Mouse (Mus musculus) right cerebral cortex, adult 18-20 months (tissue): ENCODE data around the gene Gm13090.

Experiments used
- DNase-seq: peaks from one replicate; pipeline ENCODE4 v3.0.0; 2022; ENCODE audit warnings: mixed read lengths

Gene Gm13090

DNA sequence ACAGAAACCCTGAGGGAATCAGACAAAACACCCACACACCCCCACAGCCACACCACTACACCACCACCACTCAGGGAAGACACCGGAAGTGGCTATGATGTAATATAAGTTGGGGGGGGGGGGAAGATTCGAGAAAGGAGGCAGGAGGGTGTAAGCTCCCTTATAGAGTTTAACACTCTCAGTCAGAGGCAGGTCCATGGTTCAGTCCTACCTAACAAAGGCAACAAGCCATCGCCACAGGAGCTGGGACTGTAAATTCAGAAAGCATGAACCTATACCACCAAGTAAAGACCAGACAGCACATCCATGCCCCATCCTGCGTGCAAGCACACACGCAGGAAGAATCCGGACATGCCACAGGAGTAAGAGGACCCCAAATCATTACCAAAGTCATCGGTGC, at the start of gene Gm13090:
TSS of gene Gm13090 (plus strand) at position 301 of the 400 bp plus-strand sequence.
- DNase-seq = no peak

DNA sequence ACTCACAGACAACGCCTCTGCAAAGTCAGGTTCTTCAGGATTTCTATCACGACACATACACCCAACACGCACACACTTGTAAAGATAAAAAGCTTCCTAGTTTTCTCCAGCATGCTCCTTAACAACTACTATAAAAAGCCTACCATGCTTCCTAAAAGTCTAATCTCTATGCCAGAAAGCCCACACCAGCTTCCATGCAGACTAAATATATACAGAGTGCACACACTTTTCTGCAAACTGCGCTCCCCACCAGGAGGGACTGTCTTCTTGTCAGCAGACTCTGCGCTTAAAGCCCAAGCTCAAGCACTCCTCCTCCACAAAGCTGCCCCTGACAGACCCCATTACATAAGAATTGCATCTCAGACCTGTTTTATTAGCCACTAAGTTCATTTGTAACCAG, 47.9 kb upstream of the Gm13090 start:
- peak; percentile 60 for DNase-seq

DNA sequence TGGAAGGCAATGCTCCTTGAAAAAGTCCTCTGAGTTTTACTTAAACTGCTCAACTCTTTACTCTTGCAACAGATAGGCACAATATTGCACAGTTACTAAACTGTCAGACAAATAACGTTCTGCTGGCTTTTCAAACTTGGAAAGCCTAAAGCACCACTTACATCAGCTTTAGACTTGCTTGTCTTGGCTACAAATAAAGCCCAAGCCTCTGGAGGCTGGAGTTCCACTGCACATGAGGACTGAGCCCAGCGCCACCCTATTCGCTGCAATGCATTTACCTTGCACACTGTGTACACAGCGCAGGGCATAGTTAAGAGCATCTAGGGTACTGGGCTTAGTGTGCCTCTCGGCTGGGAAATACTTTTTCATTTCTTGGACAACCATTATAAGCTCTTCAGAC, 46.1 kb upstream of the Gm13090 start:
- DNase-seq = no peak

GRCm38 (mm10) chr4:151044037-151044943, 45.1 kb upstream of the Gm13090 start, which contains the start of gene Per3:
Per3 (minus strand) TSS chr4:151044665.
- DNase-seq = peak; percentile 97

DNA sequence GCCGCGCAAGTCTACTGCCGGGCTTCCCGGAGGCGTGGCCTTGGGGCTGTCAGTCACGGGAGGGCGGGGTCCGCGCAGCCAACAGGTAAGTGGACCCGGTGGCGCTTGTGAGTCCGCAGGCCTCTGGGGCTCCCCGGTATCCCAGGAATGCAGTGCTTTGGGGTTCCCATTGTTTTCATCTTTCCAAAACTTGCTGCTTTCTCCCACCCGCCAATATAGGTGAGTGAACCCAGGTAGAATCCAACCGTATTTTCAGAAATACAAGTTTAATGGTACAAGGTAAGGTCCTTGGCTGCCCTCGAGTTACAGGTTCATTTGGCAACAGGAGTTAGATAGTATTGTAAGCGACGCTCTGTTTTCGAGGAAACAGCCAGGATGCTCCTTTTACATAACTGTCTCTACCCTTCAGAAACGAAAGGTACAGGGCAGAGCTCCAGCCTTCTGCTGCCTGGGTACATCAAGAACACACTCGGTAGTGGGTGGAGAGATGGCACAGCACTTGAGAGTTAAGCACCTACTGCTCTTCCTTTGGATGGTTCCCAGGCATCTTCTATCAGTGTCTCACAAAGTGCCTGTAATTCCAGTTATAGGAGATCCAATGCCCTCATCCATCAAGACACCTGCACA, 44.3 kb upstream of the Gm13090 start:
- peak; percentile 75 for DNase-seq

GRCm38 (mm10) chr4:151046524-151046923, 42.8 kb upstream of the Gm13090 start:
- DNase-seq = no peak

GRCm38 (mm10) chr4:151051162-151051561, 38.2 kb upstream of the Gm13090 start:
- peak; percentile 21 for DNase-seq

DNA sequence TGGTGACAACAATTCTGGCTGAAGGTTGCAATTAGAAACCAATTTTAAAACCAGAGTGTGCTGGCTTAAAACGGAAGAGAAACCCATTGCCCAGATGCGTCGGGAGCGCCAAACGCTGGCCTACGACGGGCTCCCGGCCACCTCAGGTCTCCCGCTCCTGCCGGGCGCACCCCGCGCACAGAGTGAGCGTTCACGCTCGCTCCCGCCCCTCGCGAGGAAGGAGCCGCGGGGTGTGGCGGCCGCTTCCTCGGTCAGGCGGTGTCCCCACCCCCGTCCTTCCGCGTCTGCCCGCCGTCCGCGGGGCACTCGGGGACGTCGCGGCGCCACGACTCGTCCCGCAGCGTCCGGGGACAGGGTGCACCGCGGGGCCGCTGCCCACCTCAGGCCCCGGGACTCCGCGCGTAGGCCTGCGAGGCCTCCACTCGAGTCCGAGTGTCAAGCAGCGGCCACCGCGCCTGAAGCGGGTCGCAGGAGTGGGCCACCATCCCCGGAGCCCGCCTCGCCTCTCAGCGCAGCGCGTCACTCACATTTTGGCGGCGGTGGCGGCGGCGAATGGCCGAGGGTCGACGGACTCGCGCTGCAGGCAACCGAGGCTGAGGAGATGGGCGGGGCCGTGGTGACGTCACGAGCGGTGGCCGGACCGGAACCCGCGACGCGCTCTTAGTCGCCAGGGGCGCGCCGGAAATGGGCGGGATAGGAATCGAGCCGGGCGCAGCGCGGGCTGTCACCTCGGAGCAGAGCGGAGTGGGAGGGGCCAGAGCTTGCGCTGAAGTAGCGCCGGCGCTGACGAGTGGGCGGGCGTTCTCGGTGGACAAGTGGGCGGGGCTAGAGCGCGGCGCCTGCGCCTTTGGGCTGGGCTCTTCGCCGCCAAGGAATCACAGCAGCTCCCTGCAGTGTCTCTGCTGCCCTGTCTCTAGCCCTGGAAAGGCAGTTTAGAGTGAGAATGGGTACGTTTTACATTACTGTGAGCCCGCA, 31.7 kb upstream of the Gm13090 start, which contains the start of gene Vamp3:
TSS of gene Vamp3 (minus strand) at position 617 of the 975 bp plus-strand sequence.
- peak; percentile 99 for DNase-seq

- no peak for DNase-seq
These were observed 30.7 kb upstream of the Gm13090 start for GRCm38 (mm10) chr4:151058634-151059033.

DNA sequence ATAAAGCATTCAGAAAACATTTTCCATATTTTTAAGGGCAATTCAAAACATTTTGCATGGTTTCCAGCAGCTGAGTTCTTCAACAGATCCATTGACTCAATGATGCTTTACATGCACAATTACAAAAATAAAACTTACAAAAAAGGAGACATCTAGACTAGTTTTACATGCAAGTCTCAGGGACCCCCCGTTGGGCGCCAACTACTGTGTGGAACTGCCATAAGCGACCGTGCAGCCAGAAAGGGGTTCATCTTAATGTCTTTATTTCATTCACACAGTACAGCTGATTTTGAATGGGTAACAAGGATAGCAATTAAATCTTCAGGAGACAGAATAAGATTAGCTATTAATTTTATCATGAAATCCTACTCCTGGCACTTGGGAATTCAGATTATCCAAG, 29.8 kb upstream of the Gm13090 start:
- DNase-seq = no peak

DNA sequence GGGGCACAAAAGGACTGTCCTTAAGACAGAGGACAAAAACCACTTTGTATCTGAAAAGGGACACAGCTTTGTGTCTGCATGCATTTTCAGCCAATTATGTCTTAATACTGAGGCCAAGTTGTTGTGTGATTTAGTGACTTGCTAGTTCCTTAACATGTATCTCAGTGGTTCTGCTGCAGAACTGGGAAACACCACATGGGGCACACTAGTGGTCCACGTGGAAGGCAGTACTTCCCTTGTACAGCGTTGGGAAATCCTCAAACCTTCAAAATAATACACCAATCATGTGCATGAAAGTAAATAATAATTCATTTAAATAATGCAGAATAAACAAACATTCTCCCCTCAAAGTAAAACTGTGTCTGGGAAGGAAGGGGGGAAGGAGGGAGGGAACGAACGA, 20.6 kb upstream of the Gm13090 start:
- DNase-seq = no peak

DNA sequence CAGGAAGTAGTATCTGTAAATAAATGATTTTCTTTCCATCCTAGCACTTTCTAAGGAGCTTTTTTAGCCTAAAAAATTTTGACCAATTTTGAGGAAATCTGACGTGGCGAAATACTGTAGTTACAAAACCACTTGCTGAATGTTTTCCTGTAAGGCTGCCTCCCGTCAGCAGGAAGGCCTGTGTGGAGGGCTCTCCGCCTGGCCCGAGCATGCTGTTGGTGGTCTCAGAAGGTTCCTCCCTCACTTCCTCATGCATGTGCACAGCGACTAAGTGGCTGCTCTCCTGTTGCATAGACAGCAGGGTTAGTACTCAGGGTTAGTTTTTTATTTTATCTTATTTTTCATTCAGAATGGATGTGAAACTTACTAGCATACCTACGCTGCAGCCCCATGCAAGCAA, 18.4 kb upstream of the Gm13090 start:
- no peak for DNase-seq

DNA sequence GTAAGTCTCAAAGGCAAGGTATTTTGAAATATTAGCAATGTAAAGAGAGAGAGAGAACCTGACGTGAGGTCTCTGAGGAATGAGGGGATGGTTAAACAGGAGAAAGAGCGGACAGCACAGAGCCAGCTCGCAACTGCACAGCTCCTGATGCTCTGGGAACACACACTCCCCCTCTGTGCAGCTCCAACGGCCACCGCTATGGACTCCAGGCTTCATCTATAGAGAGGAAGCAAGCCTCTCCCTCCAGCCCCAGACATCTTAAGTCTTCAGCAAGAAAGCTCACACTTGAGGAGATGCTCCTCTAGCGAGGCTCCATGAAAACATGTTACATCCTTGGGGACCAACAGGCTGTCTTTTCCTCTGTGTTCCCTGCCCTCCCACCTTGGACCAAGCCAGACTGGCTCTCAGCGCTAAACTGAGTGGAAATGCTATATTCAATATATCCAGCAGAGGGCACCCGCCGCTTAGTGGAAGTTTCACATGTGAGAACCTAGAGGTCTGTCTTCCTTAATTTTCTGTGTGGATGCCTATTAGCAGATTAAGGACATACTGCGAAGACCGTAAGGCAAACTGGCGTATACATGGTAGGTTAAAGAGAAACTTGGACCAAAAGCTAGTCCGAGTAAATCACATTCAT, 16.1 kb upstream of the Gm13090 start:
- peak; percentile 74 for DNase-seq

GRCm38 (mm10) chr4:151074817-151075216, 14.6 kb upstream of the Gm13090 start:
- no peak for DNase-seq

DNA sequence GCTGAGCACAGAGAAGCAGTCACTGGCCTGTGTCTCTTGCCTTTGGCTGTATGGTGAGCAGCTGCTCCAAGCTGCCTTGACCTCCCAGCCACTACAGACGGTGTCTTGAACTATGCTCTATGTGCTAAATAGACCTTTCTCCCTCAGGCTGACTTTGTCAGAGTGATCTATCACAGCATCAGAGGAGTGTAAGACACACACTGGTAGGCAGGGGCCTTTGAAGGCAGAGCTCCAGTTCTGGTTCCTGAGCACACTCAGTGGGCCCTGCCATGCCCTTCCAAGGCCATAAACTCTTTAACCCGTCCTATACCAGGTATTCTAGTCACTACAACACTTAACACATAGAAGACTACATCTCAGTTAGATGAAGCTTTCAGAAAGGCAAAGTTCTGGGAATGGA, 8.0 kb upstream of the Gm13090 start:
- no peak for DNase-seq

DNA sequence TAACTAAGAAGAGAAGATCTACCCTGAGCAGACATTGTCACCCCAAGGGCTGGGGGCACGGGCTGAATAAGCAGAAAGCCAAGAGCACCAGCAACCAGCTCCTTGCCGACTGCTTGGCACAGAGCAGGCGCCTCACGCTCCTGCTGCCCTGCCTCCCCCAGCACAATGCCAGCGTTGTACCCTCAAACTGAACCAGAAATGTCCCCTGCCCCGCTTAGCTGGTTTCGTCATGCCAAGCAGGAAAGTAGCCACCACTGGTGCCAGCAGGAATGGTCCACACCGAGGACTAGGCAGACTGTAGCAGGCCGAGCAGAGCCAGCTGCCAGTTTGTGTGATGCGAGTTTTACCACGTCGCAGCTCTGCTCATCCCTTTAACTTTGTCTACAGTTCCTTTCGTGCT, 7.4 kb upstream of the Gm13090 start:
- no peak for DNase-seq

DNA sequence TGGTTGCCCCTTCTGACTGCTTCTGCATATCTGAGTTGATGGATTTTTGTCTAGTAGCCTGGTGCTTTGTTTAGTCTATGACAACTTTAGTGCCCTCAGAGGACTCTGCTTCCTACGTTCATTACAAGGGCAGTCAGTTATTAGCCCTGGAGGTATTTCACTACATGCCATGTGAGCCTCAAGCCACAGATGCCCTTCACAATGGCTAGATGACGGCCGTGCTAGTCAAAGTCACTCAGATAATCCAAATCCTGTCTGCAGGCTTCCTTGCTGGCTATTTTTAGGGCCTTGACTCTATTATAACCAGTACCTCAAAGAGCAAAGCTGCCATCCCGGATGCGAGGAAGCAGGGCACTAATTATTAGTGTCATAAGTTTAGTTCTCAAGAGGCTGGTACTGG, 6.3 kb upstream of the Gm13090 start:
- no peak for DNase-seq

DNA sequence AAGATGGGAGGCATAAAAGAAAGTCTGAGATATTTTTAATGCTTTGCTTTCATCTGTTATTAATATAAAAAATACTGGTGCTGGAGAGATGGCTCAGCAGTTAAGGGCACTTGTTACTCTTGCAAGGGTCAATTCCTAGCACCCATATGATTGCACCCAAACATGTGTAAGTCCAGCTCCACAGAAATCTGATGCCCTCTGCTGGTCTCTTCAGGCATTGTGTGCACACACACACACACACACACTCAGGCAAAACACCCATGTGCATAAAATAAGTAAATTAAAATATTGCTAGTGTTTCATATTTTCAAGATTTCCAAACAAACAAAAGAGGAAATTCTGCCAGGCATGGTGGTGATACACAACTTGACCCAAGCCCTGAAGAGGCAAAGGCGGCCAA, 2.0 kb upstream of the Gm13090 start:
- no peak for DNase-seq

DNA sequence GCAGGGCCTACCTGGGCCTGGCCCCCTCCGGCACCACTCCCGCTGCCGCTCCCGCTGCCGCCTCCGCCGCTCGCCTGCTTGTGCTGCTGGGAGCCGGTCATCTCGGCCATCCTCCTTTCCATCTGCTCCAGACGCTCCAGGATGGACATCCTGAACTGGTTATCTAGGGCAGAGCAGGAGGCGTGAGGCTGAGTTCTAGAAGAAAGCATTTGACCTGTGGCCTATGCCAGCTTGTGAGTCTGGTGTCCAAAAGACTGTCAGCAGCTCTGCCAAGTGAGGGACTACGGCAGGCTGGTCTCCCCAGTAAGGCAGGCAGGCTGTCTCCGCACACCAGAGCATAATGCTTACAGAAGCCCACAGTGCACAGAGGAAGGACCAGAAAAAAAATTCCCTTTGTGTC, 551 bp upstream of the Gm13090 start:
- no peak for DNase-seq

GRCm38 (mm10) chr4:151095207-151095606, 5.8 kb downstream of the Gm13090 start:
- no peak for DNase-seq

GRCm38 (mm10) chr4:151096334-151097103, 7.1 kb downstream of the Gm13090 start:
- DNase-seq = no peak

- DNase-seq = no peak
These were observed 7.7 kb downstream of the Gm13090 start for GRCm38 (mm10) chr4:151097104-151097438.
